Mouse (Mus musculus) E14TG2a.4 (cell line): ENCODE data around the gene Mex3b.

Source experiments
- CTCF ChIP-seq: conservative IDR thresholded peaks from 2 replicates; pipeline ENCODE4 v1.5.1; 2014; ENCODE audit warnings: low read length
- POU5F1 ChIP-seq: IDR thresholded peaks from 2 replicates; pipeline ENCODE4 v1.6.1; 2014; ENCODE audit warnings: low read length, borderline replicate concordance

DNA sequence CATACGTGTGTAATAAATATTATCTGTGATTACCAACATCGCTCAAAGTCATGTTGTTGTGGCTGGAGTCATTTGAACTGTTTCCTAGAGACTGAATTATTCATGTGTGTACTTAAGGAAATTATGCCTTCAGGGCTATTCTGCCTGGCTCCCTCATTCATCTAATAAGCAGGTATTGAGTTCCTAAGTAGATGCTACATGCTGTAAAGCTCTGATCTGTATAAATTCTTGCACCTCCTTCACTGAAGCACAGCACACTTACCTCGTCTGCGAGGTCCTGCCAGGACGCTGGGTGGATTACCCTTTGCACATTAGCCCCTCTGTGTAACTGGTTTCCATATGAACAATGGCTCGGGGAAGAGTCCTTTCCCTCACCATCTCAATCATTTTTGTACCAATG is 3.8 kb upstream of the Mex3b start:
- TF ChIP-seq CTCF = no peak
- TF ChIP-seq POU5F1 = no peak
